Mouse (Mus musculus) thymus, postnatal 25 days (tissue): ENCODE results near the gene Mrps7.

Experiments
- DNase-seq: peaks from one replicate; pipeline ENCODE4 v3.0.0; 2022

Mrps7 gene

DNA sequence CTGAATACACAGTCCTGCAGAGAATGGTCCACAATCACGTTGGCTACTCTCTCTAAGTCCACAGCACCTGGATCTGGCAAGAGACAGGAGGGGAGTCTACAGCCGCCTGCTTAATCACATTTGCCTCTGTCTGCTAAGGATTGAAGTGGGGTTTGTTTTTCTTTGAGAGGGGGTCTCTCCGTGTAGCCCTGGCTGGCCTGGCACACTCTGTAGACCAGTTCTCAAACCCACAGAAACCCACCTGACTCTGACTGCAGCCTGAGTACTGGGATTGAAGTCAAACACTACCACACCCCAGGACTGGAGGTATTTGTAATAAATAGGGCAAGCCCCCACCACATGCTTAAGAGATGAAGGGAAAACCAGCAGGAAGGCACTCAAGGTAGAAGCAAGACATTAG lies 5.9 kb downstream of the Mrps7 start:
- no peak for DNase-seq

DNA sequence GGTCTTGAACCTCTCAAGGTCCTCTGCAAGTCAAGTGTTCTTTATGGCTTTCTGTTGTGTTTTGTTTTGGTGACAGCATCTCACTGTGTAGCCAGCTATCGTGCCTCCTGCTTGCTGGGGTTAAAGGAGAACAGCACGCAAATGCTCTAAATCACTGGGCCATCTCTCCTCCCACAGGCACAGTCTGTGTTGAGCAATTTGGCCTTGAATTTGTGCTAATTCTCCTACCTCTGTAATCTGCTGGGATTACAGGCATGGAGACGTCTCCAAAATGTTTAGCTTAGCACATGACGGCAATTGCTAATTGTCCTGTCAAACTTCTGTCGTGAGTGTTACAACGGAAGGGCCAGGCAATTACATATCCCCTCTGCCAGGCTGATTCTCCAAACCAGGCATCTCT lies 7.4 kb downstream of the Mrps7 start:
- no peak for DNase-seq

GRCm38 (mm10) chr11:115612059-115612409 lies 8.3 kb downstream of the Mrps7 start:
- peak; percentile 45 for DNase-seq

DNA sequence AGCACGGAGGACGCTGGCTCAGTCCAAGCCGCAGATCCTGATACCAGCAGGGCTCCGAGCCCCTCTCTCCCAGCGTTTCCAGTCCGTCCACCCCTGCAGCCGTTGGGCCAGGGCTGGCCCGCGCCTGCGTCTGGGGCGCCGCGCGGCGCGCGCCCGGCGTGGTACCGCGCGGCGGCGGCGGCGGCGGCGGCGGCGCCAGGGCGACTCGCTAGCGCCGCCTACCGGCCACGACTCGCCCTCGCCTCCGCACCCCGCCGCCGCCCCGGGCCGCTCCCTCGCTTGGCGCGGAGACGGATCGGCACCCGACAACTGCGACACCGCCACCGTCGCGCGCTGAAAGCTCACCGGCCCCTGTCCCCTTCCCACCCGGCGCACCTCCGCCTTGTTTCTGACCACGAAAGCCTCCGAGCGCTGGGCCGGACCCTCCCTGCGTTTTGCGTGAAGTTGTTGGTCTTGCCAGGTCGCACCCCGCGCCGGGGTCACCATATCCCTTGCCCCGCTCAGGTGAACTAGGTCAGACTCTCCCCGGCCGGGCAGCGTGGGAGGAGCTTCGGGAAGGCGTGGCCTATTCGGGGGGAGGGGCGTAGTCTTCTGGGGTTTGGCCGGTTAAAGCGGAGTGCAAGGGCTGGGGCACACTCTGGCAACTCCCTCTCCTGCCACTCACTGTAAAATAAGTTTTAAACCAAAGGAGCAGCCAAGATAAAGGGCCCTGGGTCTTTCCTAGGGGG lies 8.8 kb downstream of the Mrps7 start, which contains the start of gene Mif4gd:
TSS of gene Mif4gd (minus strand) at position 560 of the 728 bp plus-strand sequence.
- DNase-seq: peak; percentile 98

- peak; percentile 64 for DNase-seq
Observed at GRCm38 (mm10) chr11:115613138-115613945, 9.6 kb downstream of the Mrps7 start.

GRCm38 (mm10) chr11:115614346-115615107 lies 10.8 kb downstream of the Mrps7 start:
- no peak for DNase-seq

GRCm38 (mm10) chr11:115615108-115615825 lies 11.5 kb downstream of the Mrps7 start:
- DNase-seq: no peak

DNA sequence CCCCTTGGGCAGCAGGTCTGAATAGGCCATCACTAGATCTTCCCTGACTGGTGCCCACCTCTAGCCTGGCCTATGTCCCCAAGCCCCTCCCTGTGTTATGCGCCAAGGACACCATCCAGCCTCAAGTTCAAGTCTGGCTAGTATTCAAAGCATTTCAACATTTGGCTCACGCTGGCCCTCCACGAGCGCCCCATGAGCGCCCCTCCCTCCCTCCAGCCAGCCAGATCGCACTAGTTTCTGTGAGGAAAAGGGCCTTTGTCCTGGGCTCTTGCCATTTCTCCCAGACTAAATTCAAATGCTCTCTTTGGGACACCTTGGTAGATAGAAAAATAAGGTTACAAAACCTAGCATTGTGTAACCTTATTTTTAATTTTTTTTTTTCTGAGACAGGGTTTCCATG lies 12.2 kb downstream of the Mrps7 start:
- DNase-seq: no peak

DNA sequence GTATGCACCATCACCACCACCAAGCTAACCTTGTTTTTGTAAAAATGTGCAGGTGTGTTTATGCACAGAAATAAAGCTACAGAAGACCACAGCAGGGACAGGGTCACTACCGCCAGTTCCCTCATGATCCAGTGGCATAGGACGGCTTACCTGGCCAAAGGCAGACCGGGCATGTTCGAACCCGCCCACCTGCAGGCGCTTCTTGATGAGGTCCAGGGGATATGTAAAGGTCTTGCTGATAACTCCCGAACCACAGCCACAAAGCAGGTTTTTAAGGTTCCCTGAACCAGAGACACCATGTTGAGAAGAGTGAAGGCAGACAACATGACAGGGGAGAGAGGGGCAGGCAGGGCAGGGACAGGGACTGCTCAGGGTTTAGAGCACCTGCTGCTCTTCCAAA lies 12.6 kb downstream of the Mrps7 start:
- no peak for DNase-seq

DNA sequence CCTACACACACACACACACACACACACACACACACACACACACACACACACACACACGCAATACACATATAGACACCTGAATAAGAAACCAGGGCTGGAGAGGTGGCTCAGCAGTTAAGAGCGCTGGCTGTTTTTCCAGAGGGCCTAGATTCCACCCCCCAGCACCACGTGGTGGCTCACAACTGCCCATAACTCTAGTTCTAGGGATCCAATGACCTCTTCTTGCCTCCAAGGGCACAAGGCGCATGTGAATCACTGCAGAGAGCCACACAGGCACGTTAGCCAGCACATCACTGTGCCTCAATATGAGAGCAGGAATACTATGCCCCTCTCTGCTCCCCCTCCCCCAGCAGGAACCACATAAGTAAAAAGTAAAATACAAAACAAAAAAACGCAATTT lies 13.2 kb downstream of the Mrps7 start:
- DNase-seq: no peak

DNA sequence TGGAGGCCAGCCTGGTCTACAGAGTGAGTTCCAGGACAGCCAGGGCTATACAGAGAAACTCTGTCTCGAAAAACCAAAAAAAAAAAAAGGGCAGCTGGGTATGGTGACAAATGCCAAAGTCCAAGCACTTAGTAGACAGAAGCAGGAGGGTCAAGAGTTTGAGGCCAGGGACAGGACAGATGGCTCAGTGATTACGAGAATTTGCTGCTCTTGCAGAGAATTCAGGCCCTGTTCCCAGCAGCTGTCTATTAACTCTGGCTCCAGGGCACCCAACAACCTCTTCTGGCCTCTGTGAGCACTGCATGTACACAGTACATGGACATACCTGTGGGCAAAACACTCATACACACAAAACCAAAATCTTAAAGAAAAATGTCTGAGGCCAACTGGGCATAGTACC lies 14.3 kb downstream of the Mrps7 start:
- DNase-seq: no peak

- no peak for DNase-seq
Observed at GRCm38 (mm10) chr11:115618732-115619516, 15.2 kb downstream of the Mrps7 start.

GRCm38 (mm10) chr11:115619949-115620348 lies 16.2 kb downstream of the Mrps7 start:
- no peak for DNase-seq

DNA sequence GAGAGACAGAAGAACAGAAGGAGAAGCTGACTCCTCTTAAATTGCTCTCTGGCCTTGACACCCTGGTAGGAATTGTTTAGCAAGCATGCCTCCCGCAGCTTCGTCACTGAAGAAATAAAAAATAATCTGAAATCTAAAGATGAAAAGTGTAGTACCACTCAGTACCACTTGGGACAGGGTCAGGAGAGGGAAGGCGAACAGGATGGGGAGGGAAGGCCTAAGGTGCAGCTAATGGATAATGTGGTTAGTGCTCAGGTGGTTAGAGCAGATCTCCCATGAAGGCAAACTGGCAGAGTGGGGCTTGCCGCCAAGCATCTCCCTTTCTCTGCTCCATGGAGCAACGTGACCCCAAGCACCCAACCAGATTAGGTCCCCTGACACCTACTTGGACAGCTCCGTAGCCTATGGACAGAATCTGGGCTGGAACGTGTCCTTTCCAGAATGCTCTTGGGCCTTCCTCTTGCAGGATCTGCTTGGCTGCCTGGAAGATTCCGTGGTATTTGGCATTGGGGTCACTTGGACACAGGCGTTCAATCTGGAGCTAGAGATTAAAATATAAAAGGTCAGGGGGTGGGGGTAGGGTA lies 19.9 kb downstream of the Mrps7 start:
- DNase-seq: no peak

GRCm38 (mm10) chr11:115625877-115626276 lies 22.2 kb downstream of the Mrps7 start:
- no peak for DNase-seq

DNA sequence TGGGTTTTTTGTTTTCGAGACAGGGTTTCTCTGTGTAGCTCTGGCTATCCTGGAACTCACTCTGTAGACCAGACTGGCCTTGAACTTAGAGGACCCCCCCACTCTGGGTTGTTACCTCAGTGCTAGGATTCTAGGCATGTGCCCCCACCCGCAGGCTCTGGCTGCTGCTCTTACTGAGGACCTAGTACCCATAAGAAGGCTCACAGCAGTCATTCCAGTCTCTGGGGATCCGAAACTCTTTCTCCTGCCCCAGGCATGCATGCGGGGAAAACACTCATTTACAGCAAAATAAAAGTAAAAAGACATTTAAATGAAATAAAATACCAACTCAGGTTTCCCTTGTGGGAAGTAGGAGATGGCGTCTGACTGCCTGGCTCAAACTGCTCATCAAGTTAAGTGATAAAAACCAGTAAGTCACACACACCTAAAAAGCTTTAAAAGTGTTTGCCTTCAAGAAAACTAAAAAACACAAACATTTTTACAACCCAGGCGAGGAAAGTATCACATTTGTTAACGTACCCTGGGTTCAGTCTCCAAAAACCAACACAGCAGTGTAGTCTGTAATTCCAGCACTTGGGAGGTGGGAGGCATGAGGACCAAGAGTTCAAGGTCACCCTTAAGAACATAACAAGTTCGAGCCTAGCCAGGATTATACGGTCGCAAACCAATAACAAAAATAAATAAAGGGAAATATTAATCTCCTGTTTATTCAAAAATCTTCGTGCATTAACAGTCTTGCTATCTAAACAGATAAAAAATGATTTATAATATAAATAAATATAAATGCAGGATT lies 23.3 kb downstream of the Mrps7 start:
- no peak for DNase-seq

DNA sequence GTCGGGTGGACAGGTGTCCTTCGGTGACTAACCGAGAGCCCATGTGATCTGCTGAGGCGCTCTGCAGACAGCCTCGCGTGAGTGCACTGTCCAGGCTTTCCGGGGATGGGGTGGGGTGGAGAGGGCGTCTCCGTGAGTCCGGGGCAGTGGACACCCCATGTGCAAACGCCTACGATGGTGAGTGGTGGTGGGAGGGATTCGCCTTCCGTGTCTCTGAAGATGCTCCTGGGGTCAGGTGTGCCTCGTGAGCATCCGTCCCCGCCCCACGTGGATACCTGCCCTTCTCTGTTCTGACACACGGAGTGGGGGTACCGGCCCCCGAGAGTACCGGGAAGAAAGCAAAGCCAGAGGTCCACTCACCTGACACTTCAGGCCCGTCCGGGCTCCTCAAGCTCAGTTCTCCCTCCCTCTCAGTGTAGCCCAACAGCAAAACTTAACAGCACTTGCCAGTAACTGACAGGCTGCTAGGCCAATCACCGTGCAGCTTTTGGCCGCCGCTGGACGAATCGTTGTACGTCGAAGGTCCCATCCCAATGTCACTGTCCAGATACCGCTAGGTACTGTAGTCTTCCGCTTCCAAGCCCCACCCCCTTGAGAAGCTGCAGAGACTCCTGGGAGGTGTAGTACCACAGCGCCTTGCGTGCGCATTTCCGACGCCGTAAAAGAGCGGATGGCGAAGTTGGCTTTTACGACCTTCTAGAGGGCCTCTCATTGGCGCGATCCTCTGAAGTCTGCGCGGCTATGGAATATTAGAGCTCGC lies 24.2 kb downstream of the Mrps7 start, which contains the start of gene Slc25a19:
TSS of gene Slc25a19 (minus strand) at position 591 of the 760 bp plus-strand sequence.
- peak; percentile 97 for DNase-seq

DNA sequence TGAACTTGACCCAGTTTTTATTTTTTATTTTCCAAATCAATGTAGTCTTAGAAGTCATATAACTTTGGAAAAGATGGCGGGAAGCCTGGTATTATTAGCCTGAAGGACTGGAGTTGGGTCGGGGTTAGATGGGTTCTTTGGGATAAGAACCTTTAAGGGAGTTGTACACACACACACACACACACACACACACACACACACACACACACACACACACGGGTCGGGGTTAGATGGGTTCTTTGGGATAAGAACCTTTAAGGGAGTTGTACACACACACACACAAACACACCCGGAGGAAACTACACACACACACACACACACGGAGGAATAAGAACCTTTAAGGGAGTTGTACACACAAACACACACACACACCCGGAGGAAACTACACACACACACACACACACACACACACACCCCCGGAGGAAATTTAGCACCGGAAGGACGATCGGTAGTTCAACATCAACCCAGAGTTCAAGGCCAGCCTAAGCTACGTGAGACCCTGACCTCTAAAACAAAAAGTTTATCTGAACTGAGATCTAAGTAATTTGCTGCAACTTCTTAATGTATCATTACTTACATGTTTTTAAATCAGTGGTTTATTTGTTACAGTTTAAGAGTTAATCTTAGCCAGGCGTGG lies 24.9 kb downstream of the Mrps7 start:
- no peak for DNase-seq
